Mouse (Mus musculus) fibroblast of lung, adult 2 months (primary cell): ENCODE measurements around the gene Acot1.

Experiments used
- DNase-seq: peaks from one replicate; pipeline ENCODE4 v3.0.0-alpha.2; 2011; ENCODE audit warnings: low read depth

Gene Acot1

GRCm38 (mm10) chr12:84063833-84064232 is 54.5 kb downstream of the Acot1 start:
- no peak for DNase-seq

DNA sequence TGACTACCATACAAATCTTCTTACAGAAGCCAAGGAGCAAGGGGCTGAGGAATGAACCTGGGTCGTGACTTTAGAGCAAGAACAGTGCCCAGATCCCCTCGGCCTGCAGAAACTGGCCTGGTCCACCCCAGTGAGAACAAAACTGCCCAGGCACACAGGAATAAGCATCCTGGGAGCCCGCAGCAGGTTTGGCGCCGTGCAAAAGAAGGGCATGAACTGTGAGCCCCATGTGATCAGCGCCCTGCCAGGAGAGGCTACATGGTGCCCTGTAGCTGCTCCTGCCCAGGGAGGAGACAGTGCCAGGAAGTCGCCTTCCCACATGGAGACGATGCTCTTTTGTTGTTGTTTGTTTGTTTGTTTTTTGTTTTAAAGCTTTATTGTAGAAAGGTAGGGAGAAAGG is 55.3 kb downstream of the Acot1 start:
- no peak for DNase-seq

DNA sequence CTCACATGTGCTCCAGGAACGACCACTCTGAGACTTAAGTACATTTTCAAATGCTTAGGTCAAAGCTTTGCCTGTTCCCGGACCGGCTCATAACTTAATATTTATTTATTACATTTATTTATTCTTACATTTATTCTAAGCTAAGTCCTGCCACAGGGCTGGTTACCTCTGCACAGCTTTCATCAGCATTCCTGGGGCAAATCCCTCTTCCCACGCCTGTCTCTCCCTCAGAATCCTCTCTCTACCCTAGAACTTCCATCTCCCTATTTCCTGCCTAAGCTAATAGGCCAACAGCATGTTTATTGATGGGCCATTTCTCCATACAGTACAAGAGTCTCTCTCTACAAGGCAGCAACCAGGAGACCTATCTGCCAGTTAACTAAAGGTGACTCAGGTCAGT is 58.5 kb downstream of the Acot1 start:
- DNase-seq, result no peak
